Mouse (Mus musculus): Measurements from ENCODE around the gene Timm9. TPM values are rescaled to one million over a fixed set of nuclear protein-coding genes. Genes with fewer than 3 reads are reported as not detected.

Gene Timm9
- polyA plus RNA-seq, 1 experiment from 2014 or later = 106 TPM

Other genes with a start within 250 kb of the Timm9 start
- gene Actr10, start 198.8 kb downstream of the Timm9 start, polyA plus RNA-seq (2014; fragmentation: Nextera tagmentation; extraction: Ambion mirVana) = 217 and 257 TPM in 2 replicates
- 552 and 556 TPM in 2 replicates for gene Psma3, start 162.1 kb downstream of the Timm9 start, polyA plus RNA-seq (2014; fragmentation: Nextera tagmentation; extraction: Ambion mirVana)
- 42.3 and 44.7 TPM in 2 replicates for gene Arid4a, start 120.7 kb downstream of the Timm9 start, polyA plus RNA-seq (2014; fragmentation: Nextera tagmentation; extraction: Ambion mirVana)
- not detected in 2 replicates for gene Tomm20l, start 25.3 kb downstream of the Timm9 start, polyA plus RNA-seq (2014; fragmentation: Nextera tagmentation; extraction: Ambion mirVana)
- gene 2700049A03Rik, start 164 bp upstream of the Timm9 start, polyA plus RNA-seq (2014; fragmentation: Nextera tagmentation; extraction: Ambion mirVana) = 11.6 and 18.0 TPM in 2 replicates
- 34.6 and 35.8 TPM in 2 replicates for gene Dact1, start 173.2 kb upstream of the Timm9 start, polyA plus RNA-seq (2014; fragmentation: Nextera tagmentation; extraction: Ambion mirVana)